Mouse (Mus musculus): Measurements from ENCODE around the gene Mrpl47. TPM values are rescaled to one million over a fixed set of nuclear protein-coding genes. Genes with fewer than 3 reads are reported as not detected.
"Not testable (repeated sequence)": the region's sequence is repeated elsewhere in the genome, so short reads cannot be mapped to it uniquely, and the experiment has no call there.

Mrpl47 gene
- polyA plus RNA-seq, 1 experiment from 2014 or later: 28.6 TPM

DNA sequence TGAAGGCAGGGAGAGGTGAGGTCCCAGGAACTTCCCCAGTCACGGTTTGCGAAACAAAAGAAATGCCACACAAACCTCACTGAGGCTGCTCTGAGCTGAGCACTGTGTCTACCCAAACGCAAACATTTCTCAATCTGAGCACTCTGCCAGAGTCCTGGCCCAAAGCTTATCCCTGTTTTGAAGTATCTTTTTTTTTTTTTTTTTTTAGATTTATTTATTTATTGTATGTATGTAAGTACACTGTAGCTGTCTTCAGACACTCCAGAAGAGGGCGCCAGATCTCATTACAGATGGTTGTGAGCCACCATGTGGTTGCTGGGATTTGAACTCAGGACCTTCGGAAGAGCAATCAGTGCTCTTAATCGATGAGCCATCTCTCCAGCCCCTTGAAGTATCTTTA, 33.4 kb downstream of the Mrpl47 start:
- not testable (repeated sequence) for H3K27me3 ChIP-seq (replicated peaks); H3K4me1 ChIP-seq; H3K36me3 ChIP-seq (replicated peaks); H3K4me3 ChIP-seq; ATAC-seq (replicated peaks); H3K9ac ChIP-seq; H3K9me3 ChIP-seq; H3K27ac ChIP-seq; H3K4me2 ChIP-seq
- WGBS: 93% methylated on average over 6 of the region's 6 CpGs

DNA sequence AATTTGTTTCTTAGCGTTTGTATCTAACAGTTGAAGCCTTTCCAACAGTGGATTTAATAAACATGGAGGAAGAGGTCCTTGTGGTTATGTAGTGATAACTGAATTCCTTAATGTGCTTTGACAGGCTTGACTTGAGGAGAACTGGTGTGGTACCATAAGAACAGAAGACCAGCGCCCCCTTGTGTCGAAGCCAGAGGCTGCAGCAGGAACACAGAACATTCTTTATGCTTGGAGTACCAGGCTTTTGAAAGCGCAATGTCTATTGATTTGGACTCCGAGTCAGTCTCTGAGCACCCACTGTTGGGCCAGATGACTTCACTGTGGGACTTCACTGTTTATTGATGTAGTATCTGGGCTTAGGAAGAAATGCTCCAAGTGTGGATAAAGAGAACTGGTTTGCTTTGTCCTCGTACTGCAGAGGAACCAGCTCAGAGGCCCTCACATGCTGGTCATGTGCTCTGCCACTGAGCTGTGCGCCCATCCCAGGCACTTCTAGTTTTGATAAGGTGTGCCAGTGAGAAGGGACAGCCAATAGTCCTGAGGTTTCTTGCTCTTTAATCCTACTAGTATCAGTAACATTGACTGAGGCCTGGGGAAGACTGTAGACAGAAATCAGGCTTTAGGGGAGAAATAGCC, 39.1 kb downstream of the Mrpl47 start:
- H3K9ac ChIP-seq: no peak overlapping the region
- no peaks in the 10 kb centered on the region for H3K4me1 ChIP-seq
- no peak overlapping the region for H3K4me2 ChIP-seq
- no peaks in the 10 kb centered on the region for H3K36me3 ChIP-seq (replicated peaks)
- no peaks in the 10 kb centered on the region for H3K9me3 ChIP-seq
- 33% methylated on average over 7 of the region's 7 CpGs for WGBS
- no peaks in the 10 kb centered on the region for H3K27me3 ChIP-seq (replicated peaks)
- peak; percentile 85 for ATAC-seq (replicated peaks)
- H3K4me3 ChIP-seq: no peak overlapping the region
- H3K27ac ChIP-seq: no peak overlapping the region

DNA sequence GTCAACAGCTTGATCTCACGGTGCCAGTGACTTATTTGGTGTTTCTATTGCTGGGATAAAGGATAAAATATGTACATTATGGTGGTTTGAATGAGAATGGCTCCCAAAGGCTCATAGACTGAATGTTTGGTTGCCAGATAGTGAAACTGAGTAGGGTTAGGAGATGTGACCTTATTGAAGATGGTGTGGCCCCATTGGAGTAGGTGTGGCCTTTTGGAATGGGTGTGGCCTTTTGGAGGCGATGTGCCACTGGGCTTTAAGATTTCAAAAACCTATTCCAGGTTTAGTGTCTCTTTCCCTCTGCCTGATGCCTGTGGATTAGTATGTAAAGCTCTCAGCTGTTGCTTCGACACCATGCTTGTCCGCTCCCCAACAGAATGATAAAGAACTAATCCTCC, 41.8 kb downstream of the Mrpl47 start:
- no peaks in the 10 kb centered on the region for H3K27me3 ChIP-seq (replicated peaks)
- no peak overlapping the region for H3K27ac ChIP-seq
- WGBS: 85% methylated on average over 4 of the region's 4 CpGs
- H3K9ac ChIP-seq: no peak overlapping the region
- no peaks in the 10 kb centered on the region for H3K9me3 ChIP-seq
- no peak for ATAC-seq (replicated peaks)
- no peak overlapping the region for H3K4me3 ChIP-seq
- no peaks in the 10 kb centered on the region for H3K36me3 ChIP-seq (replicated peaks)
- no peaks in the 10 kb centered on the region for H3K4me1 ChIP-seq
- no peak overlapping the region for H3K4me2 ChIP-seq

DNA sequence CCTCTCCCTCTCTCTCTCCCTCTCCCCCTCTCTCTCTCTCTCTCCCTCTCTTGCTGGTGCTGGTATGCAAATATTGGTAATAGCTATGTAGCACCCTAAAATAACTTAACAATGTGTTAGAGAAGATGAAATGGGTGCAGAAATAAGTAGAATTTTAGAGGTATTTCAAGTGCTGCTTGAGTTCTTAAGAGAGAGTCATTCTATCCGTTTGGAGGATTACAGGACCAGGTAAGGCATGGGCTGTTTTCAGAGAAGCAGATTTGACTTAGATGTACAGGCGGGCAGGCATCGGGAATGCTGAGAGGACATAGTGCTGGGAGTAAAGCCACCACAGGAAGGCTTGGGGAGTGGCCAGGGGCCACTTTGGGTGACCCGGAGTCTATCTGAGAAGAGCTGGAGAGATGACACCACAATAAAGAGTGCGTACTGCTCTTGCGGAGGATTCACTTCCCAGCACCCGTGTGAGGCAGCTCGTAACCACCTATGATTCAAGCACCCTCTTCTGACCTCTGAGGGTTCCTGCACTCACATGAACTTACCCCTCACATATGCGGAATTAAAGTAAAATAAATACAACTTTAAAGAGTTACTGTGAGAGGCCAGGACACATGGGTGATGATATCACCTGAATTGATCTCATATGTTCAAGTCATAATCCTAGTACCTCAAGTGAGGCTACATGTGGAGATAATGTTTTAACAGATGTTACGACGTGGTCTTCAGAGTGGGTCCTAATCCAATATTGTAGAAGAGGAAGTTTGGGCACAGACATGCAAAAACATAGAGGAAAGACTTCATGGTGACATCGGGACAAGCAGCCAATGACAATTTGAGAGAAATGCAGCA, 42.4 kb downstream of the Mrpl47 start:
- no peak overlapping the region for H3K9ac ChIP-seq
- H3K27ac ChIP-seq: no peak overlapping the region
- H3K4me1 ChIP-seq: no peaks in the 10 kb centered on the region
- H3K27me3 ChIP-seq (replicated peaks): no peaks in the 10 kb centered on the region
- no peaks in the 10 kb centered on the region for H3K36me3 ChIP-seq (replicated peaks)
- H3K4me2 ChIP-seq: no peak overlapping the region
- 83% methylated on average over 12 of the region's 12 CpGs for WGBS
- no peak for ATAC-seq (replicated peaks)
- no peaks in the 10 kb centered on the region for H3K9me3 ChIP-seq
- no peak overlapping the region for H3K4me3 ChIP-seq

DNA sequence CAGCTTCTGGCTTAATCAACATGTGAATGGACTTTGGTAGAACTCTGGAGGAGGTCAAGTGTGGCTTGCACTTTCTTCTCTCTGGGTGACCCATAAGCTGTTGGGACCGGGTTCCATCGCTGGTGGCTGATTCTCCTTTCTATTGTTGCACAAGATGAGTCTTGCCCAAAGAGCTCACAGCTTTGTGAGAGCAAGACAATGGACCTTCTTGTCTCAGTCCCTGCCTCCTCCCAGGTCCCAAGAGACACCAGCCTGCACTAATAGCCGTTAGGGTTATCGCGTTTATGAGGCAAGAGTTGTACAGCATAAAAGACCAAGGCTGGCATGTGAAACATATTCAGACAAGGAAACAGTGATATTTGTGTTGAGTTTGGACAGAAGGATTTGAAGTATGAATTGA, 43.2 kb downstream of the Mrpl47 start:
- Histone ChIP-seq H3K9me3 (no peaks in the 10 kb centered on the region), H3K27ac (no peak overlapping the region), H3K36me3 (replicated peaks) (no peaks in the 10 kb centered on the region), H3K9ac (no peak overlapping the region), H3K4me2 (no peak overlapping the region), H3K27me3 (replicated peaks) (no peaks in the 10 kb centered on the region), H3K4me1 (no peaks in the 10 kb centered on the region), H3K4me3 (no peak overlapping the region)
- no peak for ATAC-seq (replicated peaks)
- 44% methylated on average over 5 of the region's 5 CpGs for WGBS

DNA sequence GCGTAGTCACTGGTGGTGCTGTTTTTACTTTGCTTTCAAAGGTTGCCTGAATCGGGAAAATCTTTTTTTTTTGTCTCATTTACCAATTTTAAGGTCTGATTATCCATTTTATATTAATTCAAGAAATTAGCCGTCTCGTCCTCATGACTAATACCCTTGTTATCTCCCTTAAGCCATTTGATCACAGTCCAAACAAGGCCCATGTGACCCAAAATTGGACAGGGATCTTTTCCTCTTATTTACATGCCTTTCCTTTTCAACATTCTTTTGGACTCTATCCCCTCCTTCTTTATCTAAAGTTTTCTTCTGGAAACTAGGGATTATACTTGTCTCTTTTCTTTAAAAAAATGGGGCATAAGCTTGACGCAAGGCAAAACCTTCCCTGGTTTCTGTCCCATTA, 45.6 kb downstream of the Mrpl47 start:
- Histone ChIP-seq H3K27me3 (replicated peaks) (no peaks in the 10 kb centered on the region), H3K27ac (no peak overlapping the region), H3K4me2 (no peak overlapping the region), H3K4me3 (no peak overlapping the region), H3K4me1 (no peaks in the 10 kb centered on the region), H3K36me3 (replicated peaks) (no peaks in the 10 kb centered on the region), H3K9me3 (no peaks in the 10 kb centered on the region), H3K9ac (no peak overlapping the region)
- no peak for ATAC-seq (replicated peaks)
- 77% methylated on average over 5 of the region's 5 CpGs for WGBS

DNA sequence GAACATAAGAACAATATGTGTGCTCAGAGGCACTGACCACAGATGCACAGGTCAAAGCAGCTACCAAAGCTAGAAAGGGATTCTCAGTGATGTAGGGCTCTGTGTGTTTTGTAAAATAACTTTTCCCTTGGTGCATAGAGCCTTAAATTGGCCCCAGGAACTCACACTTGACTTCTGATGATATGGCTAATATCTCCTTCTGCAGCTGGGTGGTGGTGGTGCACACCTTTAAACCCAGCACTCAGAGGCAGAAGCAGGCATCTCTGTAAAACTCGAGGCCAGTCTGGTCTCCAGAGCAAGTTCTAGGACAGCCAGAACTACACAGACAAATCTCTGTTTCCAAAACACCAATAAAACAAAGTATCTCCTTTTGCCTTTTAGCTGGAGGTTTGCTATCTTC, 46.5 kb downstream of the Mrpl47 start:
- Histone ChIP-seq H3K4me3 (no peak overlapping the region), H3K27ac (no peak overlapping the region), H3K36me3 (replicated peaks) (no peaks in the 10 kb centered on the region), H3K4me2 (no peak overlapping the region), H3K4me1 (no peaks in the 10 kb centered on the region), H3K9ac (no peak overlapping the region), H3K9me3 (no peaks in the 10 kb centered on the region), H3K27me3 (replicated peaks) (no peaks in the 10 kb centered on the region)
- whole genome bisulfite sequencing: 65% methylated on average over 1 of the region's 1 CpGs
- ATAC-seq (replicated peaks): no peak

DNA sequence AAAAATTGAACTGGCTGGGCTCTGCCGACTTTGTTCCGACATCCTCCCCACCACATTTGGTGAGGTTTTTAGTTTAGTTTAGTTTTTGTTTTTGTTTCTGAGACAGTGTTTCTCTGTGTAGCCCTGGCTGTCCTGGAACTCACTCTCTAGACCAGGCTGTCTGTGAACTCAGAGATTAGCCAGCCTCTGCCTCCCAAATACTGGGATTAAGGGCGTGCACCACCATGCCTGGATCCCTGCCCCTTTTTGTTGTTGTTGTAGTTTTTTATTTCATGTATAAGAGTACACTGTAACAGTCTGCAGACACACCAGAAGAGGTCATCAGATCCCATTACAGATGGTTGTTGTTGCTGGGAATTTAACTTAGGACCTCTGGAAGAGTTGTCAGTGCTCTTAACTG, 47.4 kb downstream of the Mrpl47 start:
- no peak overlapping the region for H3K4me2 ChIP-seq
- H3K4me3 ChIP-seq: no peak overlapping the region
- no peaks in the 10 kb centered on the region for H3K9me3 ChIP-seq
- no peaks in the 10 kb centered on the region for H3K27me3 ChIP-seq (replicated peaks)
- no peak overlapping the region for H3K27ac ChIP-seq
- ATAC-seq (replicated peaks): no peak
- H3K4me1 ChIP-seq: no peaks in the 10 kb centered on the region
- H3K9ac ChIP-seq: no peak overlapping the region
- H3K36me3 ChIP-seq (replicated peaks): no peaks in the 10 kb centered on the region
- 91% methylated on average over 3 of the region's 3 CpGs for WGBS

DNA sequence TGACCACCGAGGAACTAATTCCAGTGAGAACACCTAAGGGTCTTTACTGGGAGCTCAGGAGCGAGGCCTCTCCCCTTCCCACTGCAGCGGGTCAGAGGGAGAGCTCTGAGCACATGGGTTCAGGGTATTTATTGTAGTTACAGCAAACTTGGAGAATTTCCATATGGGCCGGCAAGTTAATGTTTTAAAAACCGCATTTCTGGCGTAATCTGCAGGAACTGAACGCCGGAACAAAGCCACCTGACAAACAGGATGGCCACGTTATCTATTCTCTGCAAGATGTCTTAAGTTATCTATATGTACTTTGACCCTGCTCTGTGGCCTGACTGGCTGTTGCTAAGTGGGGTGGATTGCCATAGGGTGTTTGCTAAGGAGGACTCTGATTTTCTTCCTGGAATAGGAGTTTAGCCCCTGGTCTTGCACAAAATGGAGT, 47.8 kb downstream of the Mrpl47 start:
- Histone ChIP-seq H3K4me2 (no peak overlapping the region), H3K9me3 (no peaks in the 10 kb centered on the region), H3K9ac (no peak overlapping the region), H3K4me3 (no peak overlapping the region), H3K27ac (no peak overlapping the region), H3K4me1 (no peaks in the 10 kb centered on the region), H3K36me3 (replicated peaks) (no peaks in the 10 kb centered on the region), H3K27me3 (replicated peaks) (no peaks in the 10 kb centered on the region)
- no peak for ATAC-seq (replicated peaks)
- WGBS: 87% methylated on average over 9 of the region's 9 CpGs

DNA sequence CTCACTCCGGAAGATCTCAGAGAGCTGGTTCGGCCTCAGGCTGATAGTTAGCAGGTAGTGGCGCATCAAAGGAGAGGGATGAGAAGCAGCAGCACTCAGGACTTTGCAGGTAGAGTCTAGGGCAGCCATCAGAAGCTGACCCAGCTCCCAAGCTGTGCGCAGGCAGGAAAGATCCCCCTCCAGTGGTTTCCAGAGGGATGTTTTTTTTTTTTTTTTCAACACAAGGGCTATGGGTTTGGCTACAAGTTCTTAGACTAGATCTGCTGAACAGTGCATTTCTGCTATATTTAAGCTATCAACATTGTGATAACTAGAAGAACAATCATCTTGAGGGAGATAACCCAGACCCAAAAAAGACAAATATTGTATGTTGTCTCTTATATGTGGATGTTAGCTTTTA, 50.2 kb downstream of the Mrpl47 start:
- H3K27me3 ChIP-seq (replicated peaks): no peaks in the 10 kb centered on the region
- 68% methylated on average over 4 of the region's 4 CpGs for WGBS
- H3K9me3 ChIP-seq: no peaks in the 10 kb centered on the region
- no peak overlapping the region for H3K4me2 ChIP-seq
- ATAC-seq (replicated peaks): no peak
- H3K4me3 ChIP-seq: no peak overlapping the region
- no peak overlapping the region for H3K27ac ChIP-seq
- H3K36me3 ChIP-seq (replicated peaks): no peaks in the 10 kb centered on the region
- no peaks in the 10 kb centered on the region for H3K4me1 ChIP-seq
- H3K9ac ChIP-seq: no peak overlapping the region

DNA sequence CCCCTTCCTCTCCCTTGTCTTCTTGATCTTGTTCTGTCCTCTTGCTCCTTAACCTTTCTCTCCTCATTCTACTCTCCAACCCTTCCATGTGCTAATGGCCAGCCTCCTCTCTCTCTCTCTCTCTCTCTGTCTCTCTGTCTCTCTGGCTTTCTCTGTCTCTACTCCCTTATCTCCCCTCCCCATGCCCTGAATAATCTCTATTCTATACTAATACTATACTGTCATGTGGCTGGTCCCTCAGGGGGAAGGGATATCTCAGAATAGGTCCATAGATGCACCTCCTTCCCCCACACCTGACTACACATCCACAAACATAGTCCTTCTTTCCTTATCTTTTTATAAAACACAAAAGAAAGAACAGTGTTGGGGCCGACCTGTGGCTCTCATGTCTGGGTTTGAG, 50.9 kb downstream of the Mrpl47 start:
- no peak overlapping the region for H3K9ac ChIP-seq
- H3K9me3 ChIP-seq: no peaks in the 10 kb centered on the region
- 65% methylated on average over 1 of the region's 1 CpGs for WGBS
- no peak overlapping the region for H3K4me3 ChIP-seq
- H3K4me2 ChIP-seq: no peak overlapping the region
- H3K36me3 ChIP-seq (replicated peaks): no peaks in the 10 kb centered on the region
- no peak for ATAC-seq (replicated peaks)
- H3K4me1 ChIP-seq: no peaks in the 10 kb centered on the region
- no peaks in the 10 kb centered on the region for H3K27me3 ChIP-seq (replicated peaks)
- H3K27ac ChIP-seq: no peak overlapping the region

DNA sequence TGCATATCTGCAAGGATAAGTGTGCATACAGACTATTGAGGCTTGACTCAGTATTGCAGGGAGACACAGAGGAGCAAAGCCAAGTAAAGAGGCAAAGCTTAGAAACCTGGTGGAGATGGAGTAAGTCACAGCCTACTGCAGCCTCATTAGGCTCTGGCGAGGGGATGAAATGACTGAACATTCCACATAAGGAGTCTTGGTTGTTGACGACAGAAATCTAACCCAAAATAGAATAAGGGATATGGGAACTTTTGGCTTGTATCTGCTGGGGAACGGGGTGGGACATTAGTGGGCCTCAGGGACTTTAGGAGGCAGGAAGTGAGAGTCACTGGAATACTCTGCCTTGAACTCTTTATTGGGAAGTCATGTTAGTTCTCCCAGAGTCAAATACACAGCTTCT, 52.8 kb downstream of the Mrpl47 start:
- ATAC-seq (replicated peaks): no peak

More for the DNA sequence above, 52.8 kb downstream of the Mrpl47 start:
- H3K36me3 ChIP-seq (replicated peaks): no peaks in the 10 kb centered on the region
- H3K9ac ChIP-seq: no peak overlapping the region
- H3K4me3 ChIP-seq: no peak overlapping the region
- no peak overlapping the region for H3K27ac ChIP-seq
- no peaks in the 10 kb centered on the region for H3K9me3 ChIP-seq
- WGBS: 86% methylated on average over 3 of the region's 3 CpGs
- H3K4me1 ChIP-seq: no peaks in the 10 kb centered on the region
- no peak overlapping the region for H3K4me2 ChIP-seq
- no peaks in the 10 kb centered on the region for H3K27me3 ChIP-seq (replicated peaks)

Measured in midbrain, embryonic 15.5 days (tissue).